Mouse (Mus musculus) limb, embryonic 10.5 days (tissue): Measurements from ENCODE around the gene Gm29609. TPM values are rescaled to one million over a fixed set of nuclear protein-coding genes. Genes with fewer than 3 reads are reported as not detected.
"Not testable (repeated sequence)": the region's sequence is repeated elsewhere in the genome, so short reads cannot be mapped to it uniquely, and the experiment has no call there.

Experiments
- DNase-seq: peaks from one replicate; pipeline ENCODE4 v3.0.0-alpha.2; 2017; ENCODE audit warnings: low spot score
- H3K27ac ChIP-seq: fragments of 300-500 bp; sonication (generic); 2 replicates; pipeline ENCODE4 v1.5.1; 2016; ENCODE audit warnings: mild to moderate bottlenecking
- H3K27me3 ChIP-seq: fragments of 300-500 bp; sonication (generic); 2 replicates; pipeline ENCODE4 v1.6.1; 2016; ENCODE audit warnings: low read depth, mild to moderate bottlenecking; ENCODE audit not compliant: poor library complexity, severe bottlenecking
- H3K36me3 ChIP-seq: fragments of 300-500 bp; sonication (generic); 2 replicates; pipeline ENCODE4 v1.6.1; 2016; ENCODE audit warnings: mild to moderate bottlenecking, moderate library complexity
- H3K4me1 ChIP-seq: fragments of 300-500 bp; sonication (generic); 2 replicates; pipeline ENCODE4 v1.6.1; 2016
- H3K4me3 ChIP-seq: fragments of 300-500 bp; sonication (generic); 2 replicates; pipeline ENCODE4 v1.5.1; 2016; ENCODE audit warnings: mild to moderate bottlenecking, moderate library complexity
- H3K9me3 ChIP-seq: fragments of 300-500 bp; sonication (generic); replicated peaks from 2 replicates; pipeline ENCODE4 v1.6.1; 2016; ENCODE audit warnings: mild to moderate bottlenecking
- WGBS: fragments of 180-500 bp; shearing (Covaris S2); methylation state at CpG from one replicate; pipeline ENCODE4 v1.1.7; 2016; 5-methylcytosine and 5-hydroxymethylcytosine counted together
- polyA plus RNA-seq: library from polyadenylated mRNA; unstranded; fragments of >200 nt; fragmentation: Nextera tagmentation; extraction: Ambion mirVana; gene quantifications from 2 replicates; pipeline ENCODE4 v1.2.1, GENCODE M21; 2016

The Gm29609 gene
- 1.0 and 1.3 TPM in 2 replicates for polyA plus RNA-seq

GRCm38 (mm10) chr5:31179766-31180630 lies at the start of gene Gm29609, which contains the start of gene Gtf3c2:
TSS of gene Gm29609 (minus strand) at chr5:31179911.
TSS of gene Gtf3c2 (minus strand) at chr5:31180144.
- WGBS, result under 1% methylated on average over 59 of the region's 59 CpGs
- peak within 1 kb of the TSS; percentile 92 for H3K4me3 ChIP-seq
- peak within 1 kb of the TSS; percentile 92 for H3K27ac ChIP-seq
- DNase-seq, result peak; percentile 93
- no peaks in the 10 kb centered on the region for H3K27me3 ChIP-seq
- peaks cover 27% of the 10 kb centered on the region for H3K36me3 ChIP-seq
- peaks cover 9% of the 10 kb centered on the region for H3K4me1 ChIP-seq
- no peaks in the 10 kb centered on the region for H3K9me3 ChIP-seq

GRCm38 (mm10) chr5:31226641-31227040 lies 46.9 kb upstream of the Gm29609 start:
- Histone ChIP-seq H3K4me3 (no peak overlapping the region), H3K36me3 (no peaks in the 10 kb centered on the region), H3K9me3 (no peaks in the 10 kb centered on the region), H3K27me3 (no peaks in the 10 kb centered on the region), H3K4me1 (no peaks in the 10 kb centered on the region), H3K27ac (no peak overlapping the region)
- WGBS, result 78% methylated on average over 1 of the region's 1 CpGs
- no peak for DNase-seq

- H3K4me1 ChIP-seq, result peaks cover 5% of the 10 kb centered on the region; the same call in 1 of the 2 replicates
- no peaks in the 10 kb centered on the region for H3K9me3 ChIP-seq
- DNase-seq, result no peak
- no peak overlapping the region for H3K27ac ChIP-seq
- no peak overlapping the region for H3K4me3 ChIP-seq
- 93% methylated on average over 9 of the region's 9 CpGs for WGBS
- H3K27me3 ChIP-seq, result no peaks in the 10 kb centered on the region
- H3K36me3 ChIP-seq, result no peaks in the 10 kb centered on the region
Observed at GRCm38 (mm10) chr5:31222696-31223095, 43.0 kb upstream of the Gm29609 start.

GRCm38 (mm10) chr5:31221304-31221945 lies 41.7 kb upstream of the Gm29609 start:
- DNase-seq, result peak; percentile 49
- Histone ChIP-seq H3K27me3 (no peaks in the 10 kb centered on the region), H3K9me3 (no peaks in the 10 kb centered on the region), H3K36me3 (peaks cover 8% of the 10 kb centered on the region; the same call in 1 of the 2 replicates), H3K4me1 (peaks cover 5% of the 10 kb centered on the region; the same call in 1 of the 2 replicates), H3K4me3 (peak overlapping the region; percentile 98), H3K27ac (peak overlapping the region; percentile 96)
- WGBS, result 15% methylated on average over 11 of the region's 11 CpGs

- Histone ChIP-seq H3K27me3 (no peaks in the 10 kb centered on the region), H3K4me1 (peaks cover 5% of the 10 kb centered on the region; the same call in 1 of the 2 replicates), H3K36me3 (peaks cover 11% of the 10 kb centered on the region; the same call in 1 of the 2 replicates), H3K4me3 (peak within 1 kb of the TSS; percentile 98), H3K27ac (peak within 1 kb of the TSS; percentile 96), H3K9me3 (no peaks in the 10 kb centered on the region)
- WGBS, result under 1% methylated on average over 69 of the region's 70 CpGs
- peak; percentile 99 for DNase-seq
Observed at GRCm38 (mm10) chr5:31220448-31221303, 41.0 kb upstream of the Gm29609 start, which contains the start of gene Ppm1g. TSS of gene Ppm1g (minus strand) at chr5:31220687.

GRCm38 (mm10) chr5:31219911-31220447 lies 40.3 kb upstream of the Gm29609 start:
- Histone ChIP-seq H3K4me1 (peaks cover 5% of the 10 kb centered on the region; the same call in 1 of the 2 replicates), H3K4me3 (peak overlapping the region; percentile 98), H3K27me3 (no peaks in the 10 kb centered on the region), H3K9me3 (no peaks in the 10 kb centered on the region), H3K27ac (peak overlapping the region; percentile 96), H3K36me3 (peaks cover 11% of the 10 kb centered on the region; the same call in 1 of the 2 replicates)
- WGBS, result under 1% methylated on average over 40 of the region's 40 CpGs
- DNase-seq, result no peak

- Histone ChIP-seq H3K4me1 (peaks cover 5% of the 10 kb centered on the region; the same call in 1 of the 2 replicates), H3K36me3 (peaks cover 11% of the 10 kb centered on the region; the same call in 1 of the 2 replicates), H3K27me3 (no peaks in the 10 kb centered on the region), H3K27ac (peak overlapping the region; percentile 96), H3K9me3 (no peaks in the 10 kb centered on the region), H3K4me3 (peak overlapping the region; percentile 98)
- WGBS, result 3% methylated on average over 11 of the region's 11 CpGs
- DNase-seq, result no peak
Observed at GRCm38 (mm10) chr5:31219474-31219873, 39.8 kb upstream of the Gm29609 start.

GRCm38 (mm10) chr5:31219070-31219469 lies 39.4 kb upstream of the Gm29609 start:
- no peak overlapping the region for H3K27ac ChIP-seq
- H3K36me3 ChIP-seq, result peaks cover 11% of the 10 kb centered on the region; the same call in 1 of the 2 replicates
- no peak for DNase-seq
- H3K9me3 ChIP-seq, result no peaks in the 10 kb centered on the region
- H3K4me1 ChIP-seq, result peaks cover 5% of the 10 kb centered on the region; the same call in 1 of the 2 replicates
- WGBS, result 5% methylated on average over 2 of the region's 2 CpGs
- no peaks in the 10 kb centered on the region for H3K27me3 ChIP-seq
- H3K4me3 ChIP-seq, result peak overlapping the region; percentile 98

GRCm38 (mm10) chr5:31218294-31218693 lies 38.6 kb upstream of the Gm29609 start:
- H3K36me3 ChIP-seq, result peaks cover 11% of the 10 kb centered on the region; the same call in 1 of the 2 replicates
- no peaks in the 10 kb centered on the region for H3K27me3 ChIP-seq
- peaks cover 5% of the 10 kb centered on the region; the same call in 1 of the 2 replicates for H3K4me1 ChIP-seq
- no peak overlapping the region for H3K27ac ChIP-seq
- WGBS, result 63% methylated on average over 7 of the region's 7 CpGs
- H3K9me3 ChIP-seq, result no peaks in the 10 kb centered on the region
- no peak for DNase-seq
- H3K4me3 ChIP-seq, result no peak overlapping the region

GRCm38 (mm10) chr5:31216554-31216953 lies 36.8 kb upstream of the Gm29609 start:
- H3K36me3 ChIP-seq, result peaks cover 11% of the 10 kb centered on the region; the same call in 1 of the 2 replicates
- not testable (repeated sequence) for H3K4me3 ChIP-seq, H3K9me3 ChIP-seq, H3K27me3 ChIP-seq, H3K4me1 ChIP-seq, H3K27ac ChIP-seq, DNase-seq
- 88% methylated on average over 6 of the region's 6 CpGs for WGBS

- WGBS, result 96% methylated on average over 6 of the region's 6 CpGs
- H3K4me1 ChIP-seq, result peaks cover 21% of the 10 kb centered on the region
- no peak for DNase-seq
- H3K27me3 ChIP-seq, result no peaks in the 10 kb centered on the region
- peaks cover 81% of the 10 kb centered on the region for H3K36me3 ChIP-seq
- H3K9me3 ChIP-seq, result peaks cover 4% of the 10 kb centered on the region; the same call in 1 of the 2 replicates
- no peak overlapping the region for H3K4me3 ChIP-seq
- H3K27ac ChIP-seq, result no peak overlapping the region
Observed at GRCm38 (mm10) chr5:31204421-31204820, 24.7 kb upstream of the Gm29609 start.

- peaks cover 85% of the 10 kb centered on the region for H3K36me3 ChIP-seq
Observed at GRCm38 (mm10) chr5:31203866-31204265, 24.2 kb upstream of the Gm29609 start.

More at GRCm38 (mm10) chr5:31203866-31204265, 24.2 kb upstream of the Gm29609 start:
- Histone ChIP-seq H3K9me3 (peaks cover 4% of the 10 kb centered on the region; the same call in 1 of the 2 replicates), H3K27me3 (no peaks in the 10 kb centered on the region), H3K4me1 (peaks cover 21% of the 10 kb centered on the region), H3K27ac (no peak overlapping the region), H3K4me3 (no peak overlapping the region)
- no peak for DNase-seq
- 87% methylated on average over 2 of the region's 2 CpGs for WGBS
